Mouse (Mus musculus): ENCODE results near the gene Icam4.

Gene Icam4

GRCm38 (mm10) chr9:21011846-21012312 lies 17.3 kb upstream of the Icam4 start:
- DNase-seq (ENCODE audit: low spot score), result no peak

GRCm38 (mm10) chr9:21012368-21012767 lies 16.8 kb upstream of the Icam4 start:
- no peak for DNase-seq (ENCODE audit: low spot score)

- peak; percentile 46 for DNase-seq (ENCODE audit: low spot score)
Observed at GRCm38 (mm10) chr9:21014691-21015570, 14.2 kb upstream of the Icam4 start.

GRCm38 (mm10) chr9:21015571-21016130 lies 13.5 kb upstream of the Icam4 start, which contains the start of gene Icam1:
Icam1 (plus strand) TSS chr9:21015985.
- DNase-seq (ENCODE audit: low spot score), result peak; percentile 62

- no peak for DNase-seq (ENCODE audit: low spot score)
Observed at GRCm38 (mm10) chr9:21016331-21017176, 12.6 kb upstream of the Icam4 start.

GRCm38 (mm10) chr9:21017177-21017575 lies 12.0 kb upstream of the Icam4 start:
- no peak for DNase-seq (ENCODE audit: low spot score)

GRCm38 (mm10) chr9:21018600-21018999 lies 10.6 kb upstream of the Icam4 start:
- no peak for DNase-seq (ENCODE audit: low spot score)

GRCm38 (mm10) chr9:21021363-21021762 lies 7.8 kb upstream of the Icam4 start:
- no peak for DNase-seq (ENCODE audit: low spot score)

- no peak for DNase-seq (ENCODE audit: low spot score)
Observed at GRCm38 (mm10) chr9:21022288-21022687, 6.9 kb upstream of the Icam4 start.

- no peak for DNase-seq (ENCODE audit: low spot score)
Observed at GRCm38 (mm10) chr9:21022726-21023125, 6.4 kb upstream of the Icam4 start.

- no peak for DNase-seq (ENCODE audit: low spot score)
Observed at GRCm38 (mm10) chr9:21025258-21025810, 3.8 kb upstream of the Icam4 start.

GRCm38 (mm10) chr9:21026849-21027248 lies 2.3 kb upstream of the Icam4 start:
- DNase-seq (ENCODE audit: low spot score), result no peak

GRCm38 (mm10) chr9:21027774-21028290 lies 1.3 kb upstream of the Icam4 start:
- DNase-seq (ENCODE audit: low spot score), result no peak

GRCm38 (mm10) chr9:21028560-21029110 lies 538 bp upstream of the Icam4 start:
- no peak for DNase-seq (ENCODE audit: low spot score)

GRCm38 (mm10) chr9:21030055-21030600 lies 955 bp downstream of the Icam4 start:
- no peak for DNase-seq (ENCODE audit: low spot score)

- DNase-seq (ENCODE audit: low spot score), result peak; percentile 80
Observed at GRCm38 (mm10) chr9:21030781-21031250, 1.6 kb downstream of the Icam4 start.

- peak; percentile 65 for DNase-seq (ENCODE audit: low spot score)
Observed at GRCm38 (mm10) chr9:21031251-21031895, 2.2 kb downstream of the Icam4 start.

- DNase-seq (ENCODE audit: low spot score), result peak; percentile 42
Observed at GRCm38 (mm10) chr9:21031896-21032351, 2.8 kb downstream of the Icam4 start, which contains the start of gene Icam5. Icam5 (plus strand) TSS chr9:21032073.

- DNase-seq (ENCODE audit: low spot score), result no peak
Observed at GRCm38 (mm10) chr9:21032491-21032890, 3.3 kb downstream of the Icam4 start.

- DNase-seq (ENCODE audit: low spot score), result peak; percentile 83
Observed at GRCm38 (mm10) chr9:21033136-21033535, 4.0 kb downstream of the Icam4 start.

Data from ovary, postnatal 36 days (tissue).